Mouse (Mus musculus): Measurements from ENCODE around the gene Pafah1b3. TPM values are rescaled to one million over a fixed set of nuclear protein-coding genes. Genes with fewer than 3 reads are reported as not detected.
"Not testable (repeated sequence)": the region's sequence is repeated elsewhere in the genome, so short reads cannot be mapped to it uniquely, and the experiment has no call there.

The Pafah1b3 gene
- polyA plus RNA-seq, 1 experiment from 2014 or later: 556 TPM

- peaks cover 20% of the 10 kb centered on the region for H3K4me1 ChIP-seq (replicated peaks; ENCODE audit: control insufficient read depth, insufficient read depth, low read length)
- H3K4me3 ChIP-seq (replicated peaks; ENCODE audit: low read length); H3K4me2 ChIP-seq (ENCODE audit: low read length); H3K9ac ChIP-seq (replicated peaks; ENCODE audit: low read depth, low read length); H3K27ac ChIP-seq (ENCODE audit: low read length); H3K9me3 ChIP-seq (ENCODE audit: control insufficient read depth, low read length); H3K36me3 ChIP-seq (ENCODE audit: control insufficient read depth, insufficient read depth); H3K27me3 ChIP-seq (replicated peaks; ENCODE audit: control insufficient read depth, insufficient read depth, low read length); ATAC-seq: not testable (repeated sequence)
- 88% methylated on average over 5 of the region's 5 CpGs for WGBS
These were observed 32.0 kb downstream of the Pafah1b3 start for GRCm38 (mm10) chr7:25265743-25266142.

- no peak overlapping the region for H3K4me2 ChIP-seq (ENCODE audit: low read length)
- peaks cover 11% of the 10 kb centered on the region for H3K4me1 ChIP-seq (replicated peaks; ENCODE audit: control insufficient read depth, insufficient read depth, low read length)
- ATAC-seq: no peak
- no peak overlapping the region for H3K9ac ChIP-seq (replicated peaks; ENCODE audit: low read depth, low read length)
- H3K27ac ChIP-seq (ENCODE audit: low read length): no peak overlapping the region
- no peaks in the 10 kb centered on the region for H3K9me3 ChIP-seq (ENCODE audit: control insufficient read depth, low read length)
- WGBS: 22% methylated on average over 17 of the region's 17 CpGs
- H3K4me3 ChIP-seq (replicated peaks; ENCODE audit: low read length): no peak overlapping the region
- H3K27me3 ChIP-seq (replicated peaks; ENCODE audit: control insufficient read depth, insufficient read depth, low read length): no peaks in the 10 kb centered on the region
- H3K36me3 ChIP-seq (ENCODE audit: control insufficient read depth, insufficient read depth): no peaks in the 10 kb centered on the region
These were observed 33.6 kb downstream of the Pafah1b3 start for GRCm38 (mm10) chr7:25263968-25264870.

GRCm38 (mm10) chr7:25261896-25262295 lies 35.9 kb downstream of the Pafah1b3 start:
- Histone ChIP-seq H3K27ac (ENCODE audit: low read length) (no peak overlapping the region), H3K27me3 (replicated peaks; ENCODE audit: control insufficient read depth, insufficient read depth, low read length) (no peaks in the 10 kb centered on the region), H3K4me2 (ENCODE audit: low read length) (no peak overlapping the region), H3K9me3 (ENCODE audit: control insufficient read depth, low read length) (no peaks in the 10 kb centered on the region), H3K36me3 (ENCODE audit: control insufficient read depth, insufficient read depth) (no peaks in the 10 kb centered on the region), H3K4me1 (replicated peaks; ENCODE audit: control insufficient read depth, insufficient read depth, low read length) (peaks cover 2% of the 10 kb centered on the region), H3K9ac (replicated peaks; ENCODE audit: low read depth, low read length) (no peak overlapping the region), H3K4me3 (replicated peaks; ENCODE audit: low read length) (no peak overlapping the region)
- 71% methylated on average over 1 of the region's 1 CpGs for WGBS
- no peak for ATAC-seq

GRCm38 (mm10) chr7:25251822-25252221 lies 46.0 kb downstream of the Pafah1b3 start:
- peak overlapping the region; percentile 80 for H3K4me3 ChIP-seq (replicated peaks; ENCODE audit: low read length)
- H3K27ac ChIP-seq (ENCODE audit: low read length): peak overlapping the region; percentile 43
- H3K9me3 ChIP-seq (ENCODE audit: control insufficient read depth, low read length): no peaks in the 10 kb centered on the region
- H3K36me3 ChIP-seq (ENCODE audit: control insufficient read depth, insufficient read depth): no peaks in the 10 kb centered on the region
- ATAC-seq: no peak
- WGBS: 13% methylated on average over 8 of the region's 8 CpGs
- peak overlapping the region; percentile 54; the same call in 1 of the 2 replicates for H3K9ac ChIP-seq (replicated peaks; ENCODE audit: low read depth, low read length)
- H3K27me3 ChIP-seq (replicated peaks; ENCODE audit: control insufficient read depth, insufficient read depth, low read length): no peaks in the 10 kb centered on the region
- H3K4me1 ChIP-seq (replicated peaks; ENCODE audit: control insufficient read depth, insufficient read depth, low read length): peaks cover 34% of the 10 kb centered on the region
- H3K4me2 ChIP-seq (ENCODE audit: low read length): peak overlapping the region; percentile 83

- Histone ChIP-seq H3K4me1 (replicated peaks; ENCODE audit: control insufficient read depth, insufficient read depth, low read length) (peaks cover 40% of the 10 kb centered on the region), H3K36me3 (ENCODE audit: control insufficient read depth, insufficient read depth) (no peaks in the 10 kb centered on the region), H3K27me3 (replicated peaks; ENCODE audit: control insufficient read depth, insufficient read depth, low read length) (no peaks in the 10 kb centered on the region), H3K4me2 (ENCODE audit: low read length) (peak overlapping the region; percentile 83), H3K4me3 (replicated peaks; ENCODE audit: low read length) (peak overlapping the region; percentile 80), H3K27ac (ENCODE audit: low read length) (peak overlapping the region; percentile 43), H3K9me3 (ENCODE audit: control insufficient read depth, low read length) (no peaks in the 10 kb centered on the region), H3K9ac (replicated peaks; ENCODE audit: low read depth, low read length) (peak overlapping the region; percentile 54)
- WGBS: 2% methylated on average over 22 of the region's 22 CpGs
- ATAC-seq: no peak
These were observed 46.6 kb downstream of the Pafah1b3 start for GRCm38 (mm10) chr7:25251071-25251791.

- peaks cover 46% of the 10 kb centered on the region for H3K4me1 ChIP-seq (replicated peaks; ENCODE audit: control insufficient read depth, insufficient read depth, low read length)
- under 1% methylated on average over 69 of the region's 81 CpGs for WGBS
These were observed 47.4 kb downstream of the Pafah1b3 start, which contains the start of gene Erf for GRCm38 (mm10) chr7:25250141-25250972. TSS of gene Erf (minus strand) at chr7:25250761.

GRCm38 (mm10) chr7:25249314-25250140 lies 48.3 kb downstream of the Pafah1b3 start:
- H3K36me3 ChIP-seq (ENCODE audit: control insufficient read depth, insufficient read depth): no peaks in the 10 kb centered on the region

More at GRCm38 (mm10) chr7:25250141-25250972, 47.4 kb downstream of the Pafah1b3 start, which contains the start of gene Erf:
- ATAC-seq: peak; percentile 70
- Histone ChIP-seq H3K4me3 (replicated peaks; ENCODE audit: low read length) (peak within 1 kb of the TSS; percentile 80), H3K27me3 (replicated peaks; ENCODE audit: control insufficient read depth, insufficient read depth, low read length) (no peaks in the 10 kb centered on the region), H3K36me3 (ENCODE audit: control insufficient read depth, insufficient read depth) (no peaks in the 10 kb centered on the region), H3K4me2 (ENCODE audit: low read length) (peak within 1 kb of the TSS; percentile 83), H3K9me3 (ENCODE audit: control insufficient read depth, low read length) (no peaks in the 10 kb centered on the region), H3K27ac (ENCODE audit: low read length) (peak within 1 kb of the TSS; percentile 90), H3K9ac (replicated peaks; ENCODE audit: low read depth, low read length) (peak within 1 kb of the TSS; percentile 65)

GRCm38 (mm10) chr7:25248846-25249313 lies 48.9 kb downstream of the Pafah1b3 start:
- no peaks in the 10 kb centered on the region for H3K27me3 ChIP-seq (replicated peaks; ENCODE audit: control insufficient read depth, insufficient read depth, low read length)
- H3K9me3 ChIP-seq (ENCODE audit: control insufficient read depth, low read length): no peaks in the 10 kb centered on the region
- H3K4me2 ChIP-seq (ENCODE audit: low read length): peak overlapping the region; percentile 83
- H3K4me3 ChIP-seq (replicated peaks; ENCODE audit: low read length): peak overlapping the region; percentile 80
- ATAC-seq: peak; percentile 13
- H3K9ac ChIP-seq (replicated peaks; ENCODE audit: low read depth, low read length): peak overlapping the region; percentile 65
- peaks cover 46% of the 10 kb centered on the region for H3K4me1 ChIP-seq (replicated peaks; ENCODE audit: control insufficient read depth, insufficient read depth, low read length)
- WGBS: under 1% methylated on average over 25 of the region's 25 CpGs
- H3K36me3 ChIP-seq (ENCODE audit: control insufficient read depth, insufficient read depth): no peaks in the 10 kb centered on the region
- peak overlapping the region; percentile 90 for H3K27ac ChIP-seq (ENCODE audit: low read length)

More at GRCm38 (mm10) chr7:25249314-25250140, 48.3 kb downstream of the Pafah1b3 start:
- no peaks in the 10 kb centered on the region for H3K27me3 ChIP-seq (replicated peaks; ENCODE audit: control insufficient read depth, insufficient read depth, low read length)
- H3K4me1 ChIP-seq (replicated peaks; ENCODE audit: control insufficient read depth, insufficient read depth, low read length): peaks cover 46% of the 10 kb centered on the region
- peak overlapping the region; percentile 80 for H3K4me3 ChIP-seq (replicated peaks; ENCODE audit: low read length)
- whole genome bisulfite sequencing: under 1% methylated on average over 49 of the region's 73 CpGs
- peak; percentile 21 for ATAC-seq
- H3K27ac ChIP-seq (ENCODE audit: low read length): peak overlapping the region; percentile 90
- peak overlapping the region; percentile 65 for H3K9ac ChIP-seq (replicated peaks; ENCODE audit: low read depth, low read length)
- peak overlapping the region; percentile 83 for H3K4me2 ChIP-seq (ENCODE audit: low read length)
- no peaks in the 10 kb centered on the region for H3K9me3 ChIP-seq (ENCODE audit: control insufficient read depth, low read length)
